20 mouse cellular contexts compared by ENCODE assay signal in the genomic region with DNA sequence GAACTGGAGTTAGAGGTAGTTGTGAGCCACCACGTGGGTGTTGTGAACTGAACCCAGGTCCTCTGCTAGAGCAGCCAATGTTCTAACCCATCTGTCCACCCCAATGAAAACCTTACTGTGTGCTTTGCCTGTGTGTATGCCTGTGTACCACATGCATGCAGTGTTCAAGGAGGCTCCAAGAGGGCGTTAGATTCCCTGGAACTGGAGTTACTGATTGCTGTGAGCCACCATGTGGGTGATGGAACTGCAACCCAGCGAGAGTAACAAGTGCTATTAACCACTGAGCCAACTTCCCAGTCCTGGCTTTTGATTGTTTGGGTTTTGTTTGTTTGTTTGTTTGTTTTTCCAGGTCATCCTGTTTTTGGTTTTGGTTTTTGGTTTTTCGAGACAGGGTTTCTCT. TPM values are rescaled to one million over a fixed set of nuclear protein-coding genes. Genes with fewer than 3 reads are reported as not detected.
DNase-seq lines count a peak whose midpoint lies in the region; ATAC-seq lines count a peak whose summit lies in the region.
"Had no signal": no experiment of that assay in that cellular context is flagged by ENCODE, and none has a peak within 500 bp of the region (broad histone marks: within the 10 kb centered on the region; RNA-seq: fewer than 3 reads in every experiment).

No protein-coding gene starts in this region.

- no peak overlapping the region for H3K4me3 ChIP-seq in forebrain, embryonic 15.5 days
- H3K4me3 ChIP-seq: embryonic facial prominence, embryonic 10.5 days; embryonic facial prominence, embryonic 12.5 days; forebrain, embryonic 13.5 days had no signal

- peak; percentile 51 for DNase-seq in A20 (ENCODE audit: low read depth, low spot score)
- DNase-seq in ES-CJ7 (ENCODE audit: low read depth, low spot score) = peak; percentile 40
- DNase-seq in ZHBTc4 (ENCODE audit: low read depth, low spot score) = peak; percentile 30
- no peak for DNase-seq in right cerebral cortex, postnatal 10 days (ENCODE audit: low spot score in 2 of 2)
- DNase-seq: adrenal gland, adult 2 months; adrenal gland, postnatal 10 days; adrenal gland, postnatal 25 days; B cell, adult 2 months; cerebellum, adult 11 months; cerebellum, adult 2 months; cerebellum, adult 9-10 months; cerebellum, postnatal 10 days; cerebellum, postnatal 25 days had no signal

- peaks cover 11% of the 10 kb centered on the region for H3K4me1 ChIP-seq in forebrain, embryonic 15.5 days
- H3K4me1 ChIP-seq: embryonic facial prominence, embryonic 12.5 days had no signal

- no peaks in the 10 kb centered on the region for H3K9me3 ChIP-seq in forebrain, embryonic 15.5 days
- H3K9me3 ChIP-seq: embryonic facial prominence, embryonic 10.5 days; embryonic facial prominence, embryonic 12.5 days; forebrain, embryonic 13.5 days had no signal

- no peak overlapping the region for H3K4me2 ChIP-seq in forebrain, embryonic 15.5 days (replicated peaks)
- H3K4me2 ChIP-seq: embryonic facial prominence, embryonic 12.5 days; forebrain, embryonic 13.5 days had no signal

- H3K27ac ChIP-seq in forebrain, embryonic 15.5 days (replicated peaks) = no peak overlapping the region
- H3K27ac ChIP-seq: embryonic facial prominence, embryonic 10.5 days; embryonic facial prominence, embryonic 12.5 days; forebrain, embryonic 13.5 days had no signal

- no peaks in the 10 kb centered on the region for H3K36me3 ChIP-seq in forebrain, embryonic 15.5 days
- H3K36me3 ChIP-seq: embryonic facial prominence, embryonic 12.5 days had no signal

- no peak for ATAC-seq in forebrain, embryonic 15.5 days (replicated peaks)
- ATAC-seq: CD4-positive, CD25-positive, alpha-beta regulatory T cell, adult 4 months; forebrain, embryonic 13.5 days; forebrain, embryonic 16.5 days had no signal

- no peaks in the 10 kb centered on the region for H3K27me3 ChIP-seq in forebrain, embryonic 15.5 days
- H3K27me3 ChIP-seq: CH12.LX; embryonic facial prominence, embryonic 12.5 days; forebrain, embryonic 13.5 days had no signal

- no peak overlapping the region for H3K9ac ChIP-seq in forebrain, embryonic 15.5 days (replicated peaks)
- H3K9ac ChIP-seq: embryonic facial prominence, embryonic 12.5 days; forebrain, embryonic 13.5 days had no signal

- 59% methylated on average over 4 of the region's 4 CpGs for WGBS in forebrain, embryonic 15.5 days

RNA-seq across cellular contexts. Expression of gene N4bp2l2, which starts 2.7 kb away (rescaled TPM):
- polyA plus RNA-seq in forebrain, embryonic 15.5 days (2015; fragmentation: Nextera tagmentation; extraction: Ambion mirVana) = 26.6 and 30.2 TPM in 2 replicates

RNA-seq across cellular contexts. Expression of gene Pds5b, which starts 4.8 kb away (rescaled TPM):
- polyA plus RNA-seq in forebrain, embryonic 15.5 days (2015; fragmentation: Nextera tagmentation; extraction: Ambion mirVana) = 28.1 and 29.1 TPM in 2 replicates

Comparison
In these comparisons a context has a peak if more than half of its experiments do, and no peak if none do; other contexts are left out.
1. DNase-seq: peak in A20 (single experiment), ES-CJ7 (single experiment) and ZHBTc4 (single experiment); none in right cerebral cortex, postnatal 10 days (0 of 2).